Mouse (Mus musculus): Measurements from ENCODE around the gene Btbd7.

DNA sequence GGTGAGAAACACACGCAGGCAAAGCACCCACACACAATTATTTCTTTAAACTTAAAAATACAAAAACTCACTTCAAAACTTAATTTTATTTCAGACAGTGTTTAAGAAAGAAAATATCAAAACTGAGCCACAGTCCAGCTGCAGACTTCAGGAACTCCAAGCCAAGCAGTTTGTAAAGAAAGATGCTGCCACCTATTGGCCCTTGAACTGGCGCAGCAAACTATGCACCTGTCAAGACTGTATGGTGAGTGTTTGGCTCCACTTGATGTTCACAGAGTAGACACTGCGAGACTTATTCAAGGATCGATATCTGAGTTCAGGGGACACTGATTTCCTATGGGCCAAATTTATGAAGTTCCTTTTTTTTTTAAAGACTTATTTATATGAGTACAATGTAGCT, 109.3 kb downstream of the Btbd7 start:
- TF ChIP-seq CTCF (conservative IDR thresholded peaks at IDR 0.05; ENCODE audit: insufficient read depth, insufficient read length, low read depth, low read length) (peak; percentile 54), POLR2A (IDR thresholded peaks at IDR 0.05; ENCODE audit: low read depth, low read length) (no peak)
